Mouse (Mus musculus) cerebellum, postnatal 10 days (tissue): ENCODE measurements around the gene Gm7980.
"Not testable (repeated sequence)": the region's sequence is repeated elsewhere in the genome, so short reads cannot be mapped to it uniquely, and the experiment has no call there.

ENCODE experiments used
- DNase-seq, 2 experiments: peaks; one replicate each; pipeline ENCODE4 v3.0.0; 2021; ENCODE audit warnings: mixed read lengths in 2 of 2

The Gm7980 gene

GRCm38 (mm10) chr14:41907190-41907589, at the start of gene Gm7980:
Gene Gm7980, minus strand, starts transcription at chr14:41907290.
- not testable (repeated sequence) for DNase-seq

- DNase-seq, result not testable (repeated sequence)
Measured at GRCm38 (mm10) chr14:41943695-41944094, 36.6 kb upstream of the Gm7980 start, which contains the start of gene 1700024B05Rik. Gene 1700024B05Rik, plus strand, starts transcription at chr14:41943995.

DNA sequence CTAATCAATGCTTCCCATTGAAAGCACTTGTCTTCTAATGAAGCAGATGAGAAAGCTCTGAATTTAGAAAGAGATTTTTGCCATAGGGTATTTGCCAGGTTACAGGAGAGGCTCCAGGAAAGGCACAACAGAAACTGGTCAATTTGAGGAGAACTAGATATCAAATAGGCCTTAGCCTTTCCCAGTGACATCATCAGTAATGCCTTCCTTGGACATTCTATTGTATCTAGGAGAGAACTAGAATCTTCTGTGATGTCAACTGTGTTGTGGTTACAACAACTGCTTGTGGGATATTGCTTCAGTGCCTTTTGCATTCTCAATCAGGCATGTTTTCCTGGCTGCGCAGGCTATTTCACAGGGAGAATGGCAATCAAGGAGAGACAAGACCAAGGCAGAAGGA, 17.6 kb upstream of the Gm7980 start, which contains the start of gene 1700049E17Rik1:
Gene 1700049E17Rik1, plus strand, starts transcription at position 301 of the 400 bp plus-strand sequence.
- not testable (repeated sequence) for DNase-seq
